ENCODE assay signal across 26 mouse cellular contexts in genomic region chr7:138222951-138223350, GRCm38 (mm10).
"Had no signal": no experiment of that assay in that cellular context is flagged by ENCODE, and none has a peak within 500 bp of the region (broad histone marks: within the 10 kb centered on the region; RNA-seq: fewer than 3 reads in every experiment).

No protein-coding gene starts in this region.

- H3K4me3 ChIP-seq: embryonic facial prominence, embryonic 10.5 days; embryonic facial prominence, embryonic 12.5 days; embryonic facial prominence, embryonic 13.5 days; embryonic facial prominence, embryonic 15.5 days; erythroblast, embryonic 14.5 days; forebrain, embryonic 10.5 days; forebrain, embryonic 12.5 days; forebrain, embryonic 13.5 days; forebrain, embryonic 15.5 days; gastrocnemius, adult 2 months; heart, adult 2 months had no signal

- H3K4me1 ChIP-seq: embryonic facial prominence, embryonic 12.5 days; embryonic facial prominence, embryonic 15.5 days; forebrain, embryonic 13.5 days; forebrain, embryonic 15.5 days had no signal

- DNase-seq: cerebellum, adult 8-10 months; cerebellum, adult 9-10 months; cerebellum, adult 9-11 months; cerebellum, postnatal 10 days; cerebellum, postnatal 14 days; cerebellum, postnatal 25 days; cerebellum, postnatal 36 days; embryo, embryonic 11 days; forebrain, postnatal 0 days; gastrocnemius, adult 2 months; gastrocnemius, postnatal 10 days; gastrocnemius, postnatal 14 days; gastrocnemius, postnatal 25 days; gastrocnemius, postnatal 36 days; heart, adult 11 months; heart, adult 18-20 months; heart, adult 2 months had no signal
